Mouse (Mus musculus): ENCODE results near the gene Dnmt3a.

DNA sequence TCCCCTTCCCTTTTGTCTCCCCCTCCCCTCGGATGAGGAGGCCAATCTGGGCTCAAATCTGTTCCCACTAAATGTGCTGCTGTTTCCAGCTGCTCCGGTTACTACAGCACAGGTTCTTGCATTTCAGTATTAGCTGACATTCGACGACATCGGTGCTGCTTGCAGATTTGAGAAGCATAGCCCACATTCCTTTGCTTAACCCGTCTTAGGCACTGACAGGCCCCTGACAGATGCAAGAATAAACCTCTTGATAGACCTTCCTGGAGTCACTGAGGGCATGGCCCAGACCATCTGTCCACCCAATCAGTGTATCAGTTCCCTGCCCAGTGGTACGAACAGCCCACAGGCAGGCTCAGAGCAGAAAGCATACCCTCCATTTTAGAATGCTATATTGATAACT lies 38.1 kb downstream of the Dnmt3a start:
- TF ChIP-seq CTCF (IDR thresholded peaks at IDR 0.05) (no peak), POLR2A (IDR thresholded peaks at IDR 0.05; ENCODE audit: insufficient read depth, low read depth, low read length) (no peak)
